Mouse (Mus musculus): Measurements from ENCODE around the gene Acad8.

DNA sequence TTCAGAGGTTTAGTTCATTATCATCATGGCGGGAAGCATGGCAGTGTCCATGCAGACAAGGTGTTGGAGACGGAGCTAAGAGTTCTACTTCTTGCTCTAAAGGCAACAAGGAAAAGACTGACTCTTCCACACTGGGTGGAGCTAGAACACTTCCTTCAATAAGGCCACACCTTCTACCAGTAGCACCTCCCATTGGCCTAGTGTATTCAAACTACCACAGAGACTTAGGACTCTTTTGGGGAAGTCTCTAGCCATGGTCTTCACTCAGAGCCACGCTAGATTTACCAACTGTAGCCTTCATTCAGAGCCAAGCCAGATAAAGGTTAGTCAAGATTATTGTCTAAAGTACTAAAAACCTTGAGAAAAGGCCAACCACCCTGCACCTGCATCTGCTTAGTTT is 2.3 kb downstream of the Acad8 start:
- TF ChIP-seq CTCF (IDR thresholded peaks at IDR 0.05; ENCODE audit: borderline replicate concordance, insufficient read depth, low read length) (no peak), POLR2A (IDR thresholded peaks at IDR 0.05; ENCODE audit: low read depth, low read length) (no peak)

All from embryonic fibroblast, embryonic 13.5 days (primary cell).